Mouse (Mus musculus) heart, embryonic 15.5 days (tissue): ENCODE data around the gene Rhbdd2. TPM values are rescaled to one million over a fixed set of nuclear protein-coding genes. Genes with fewer than 3 reads are reported as not detected.

Experiments
- ATAC-seq: fragments of 200-750 bp; cut with Nextera tagmentation; replicated peaks from 2 replicates; pipeline ENCODE4 v1.8.0; 2017; ENCODE audit warnings: low read depth, moderate TSS enrichment; ENCODE audit not compliant: insufficient number of reproducible peaks, insufficient read depth, low FRiP score
- H3K27ac ChIP-seq: fragments of 300-500 bp; sonication (generic); 2 replicates; pipeline ENCODE4 v1.5.1; 2015; ENCODE audit warnings: mild to moderate bottlenecking, inconsistent platforms
- H3K27me3 ChIP-seq: fragments of 300-500 bp; sonication (generic); 2 replicates; pipeline ENCODE4 v1.6.1; 2015; ENCODE audit warnings: inconsistent platforms
- H3K36me3 ChIP-seq: fragments of 300-500 bp; sonication (generic); 2 replicates; pipeline ENCODE4 v1.6.1; 2015; ENCODE audit warnings: mild to moderate bottlenecking, inconsistent platforms
- H3K4me1 ChIP-seq: fragments of 300-500 bp; sonication (generic); replicated peaks from 2 replicates; pipeline ENCODE4 v1.6.1; 2015; ENCODE audit warnings: inconsistent platforms
- H3K4me2 ChIP-seq: fragments of 300-500 bp; sonication (generic); 2 replicates; pipeline ENCODE4 v1.6.1; 2015; ENCODE audit warnings: inconsistent platforms, mild to moderate bottlenecking, moderate library complexity
- H3K4me3 ChIP-seq: fragments of 300-500 bp; sonication (generic); 2 replicates; pipeline ENCODE4 v1.5.1; 2015; ENCODE audit warnings: mild to moderate bottlenecking, inconsistent platforms
- H3K9ac ChIP-seq: fragments of 300-500 bp; sonication (generic); 2 replicates; pipeline ENCODE4 v1.6.1; 2015; ENCODE audit warnings: mild to moderate bottlenecking, inconsistent platforms
- H3K9me3 ChIP-seq: fragments of 300-500 bp; sonication (generic); replicated peaks from 2 replicates; pipeline ENCODE4 v1.6.1; 2016; ENCODE audit warnings: inconsistent platforms
- WGBS: fragments of 180-500 bp; shearing (Covaris S2); methylation state at CpG from one replicate; pipeline ENCODE4 v1.1.7; 2015; ENCODE audit warnings: mixed read lengths; 5-methylcytosine and 5-hydroxymethylcytosine counted together
- polyA plus RNA-seq: library from polyadenylated mRNA; unstranded; fragments of >200 nt; fragmentation: Nextera tagmentation; extraction: Ambion mirVana; gene quantifications from 2 replicates; pipeline ENCODE4 v1.2.1, GENCODE M21; 2015

Rhbdd2 gene
- polyA plus RNA-seq, 1 experiment from 2014 or later, result 27.8 TPM

GRCm38 (mm10) chr5:135680967-135681545 is 48.6 kb downstream of the Rhbdd2 start:
- Histone ChIP-seq H3K36me3 (no peaks in the 10 kb centered on the region), H3K9me3 (no peaks in the 10 kb centered on the region), H3K27me3 (no peaks in the 10 kb centered on the region), H3K4me1 (no peaks in the 10 kb centered on the region), H3K27ac (no peak overlapping the region), H3K9ac (no peak overlapping the region), H3K4me2 (no peak overlapping the region), H3K4me3 (no peak overlapping the region)
- no peak for ATAC-seq
- WGBS, result 79% methylated on average over 6 of the region's 6 CpGs

GRCm38 (mm10) chr5:135682009-135682408 is 49.6 kb downstream of the Rhbdd2 start:
- Histone ChIP-seq H3K4me3 (no peak overlapping the region), H3K4me2 (no peak overlapping the region), H3K4me1 (no peaks in the 10 kb centered on the region), H3K36me3 (no peaks in the 10 kb centered on the region), H3K27ac (no peak overlapping the region), H3K27me3 (no peaks in the 10 kb centered on the region), H3K9me3 (no peaks in the 10 kb centered on the region), H3K9ac (no peak overlapping the region)
- ATAC-seq, result no peak
- WGBS, result 84% methylated on average over 5 of the region's 5 CpGs

DNA sequence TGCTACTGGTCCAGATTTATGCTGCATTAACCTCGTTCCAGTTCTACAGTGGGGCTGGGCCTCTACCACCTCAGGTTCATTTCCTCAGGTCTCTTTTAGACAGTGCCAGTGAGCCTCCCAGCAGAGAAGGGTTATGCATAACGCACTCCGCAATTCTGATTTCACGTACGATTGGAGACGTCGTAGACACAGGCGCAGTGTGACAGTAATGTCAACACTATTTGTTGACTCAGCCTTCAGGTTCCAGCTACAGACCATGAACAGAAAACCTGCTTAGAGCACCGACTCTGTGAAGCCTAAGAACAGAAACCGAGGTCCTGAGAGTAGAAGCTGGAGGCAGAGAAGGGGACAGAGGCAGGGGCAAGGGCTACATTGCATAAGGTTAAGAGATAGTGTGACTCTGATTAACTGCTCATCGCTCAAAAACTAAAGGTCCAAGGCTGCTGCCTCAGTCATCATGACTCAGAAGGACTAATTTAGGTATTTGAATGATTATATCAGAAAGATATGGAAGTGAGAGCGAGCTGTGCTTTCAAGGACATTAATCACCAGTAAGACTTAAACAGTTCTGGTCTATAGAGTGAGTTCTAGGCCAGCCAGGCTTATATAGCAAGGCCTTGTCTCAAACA is 50.6 kb downstream of the Rhbdd2 start:
- Histone ChIP-seq H3K4me2 (no peak overlapping the region), H3K4me3 (no peak overlapping the region), H3K27ac (no peak overlapping the region), H3K36me3 (no peaks in the 10 kb centered on the region), H3K27me3 (no peaks in the 10 kb centered on the region), H3K9me3 (no peaks in the 10 kb centered on the region), H3K4me1 (peaks cover 3% of the 10 kb centered on the region), H3K9ac (no peak overlapping the region)
- WGBS, result 69% methylated on average over 12 of the region's 12 CpGs
- no peak for ATAC-seq

DNA sequence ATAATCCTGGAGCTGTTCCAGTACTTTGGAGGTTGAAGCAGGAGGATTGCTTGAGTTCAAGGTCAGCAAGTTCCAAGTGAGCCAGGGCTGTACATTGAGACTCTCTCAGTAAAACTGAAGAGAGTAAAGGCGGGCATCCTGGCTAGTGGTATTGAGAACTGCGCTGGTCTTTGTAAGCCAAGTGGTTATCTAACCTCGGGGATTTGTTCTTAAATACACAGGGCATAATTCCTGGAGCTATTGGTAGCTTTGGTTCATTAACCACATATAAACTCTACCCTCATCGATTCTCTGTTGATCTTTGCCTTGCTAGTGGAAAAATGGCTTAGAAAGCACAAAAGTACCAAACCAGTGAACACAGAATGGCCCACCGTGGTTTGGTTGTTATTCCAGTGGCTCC is 58.0 kb downstream of the Rhbdd2 start:
- H3K4me1 ChIP-seq, result peaks cover 29% of the 10 kb centered on the region
- peak overlapping the region; percentile 85 for H3K4me3 ChIP-seq
- no peaks in the 10 kb centered on the region for H3K9me3 ChIP-seq
- 85% methylated on average over 5 of the region's 5 CpGs for WGBS
- H3K4me2 ChIP-seq, result peak overlapping the region; percentile 91
- no peak overlapping the region for H3K27ac ChIP-seq
- peak overlapping the region; percentile 83; the same call in 1 of the 2 replicates for H3K9ac ChIP-seq
- no peak for ATAC-seq
- H3K27me3 ChIP-seq, result no peaks in the 10 kb centered on the region
- no peaks in the 10 kb centered on the region for H3K36me3 ChIP-seq

DNA sequence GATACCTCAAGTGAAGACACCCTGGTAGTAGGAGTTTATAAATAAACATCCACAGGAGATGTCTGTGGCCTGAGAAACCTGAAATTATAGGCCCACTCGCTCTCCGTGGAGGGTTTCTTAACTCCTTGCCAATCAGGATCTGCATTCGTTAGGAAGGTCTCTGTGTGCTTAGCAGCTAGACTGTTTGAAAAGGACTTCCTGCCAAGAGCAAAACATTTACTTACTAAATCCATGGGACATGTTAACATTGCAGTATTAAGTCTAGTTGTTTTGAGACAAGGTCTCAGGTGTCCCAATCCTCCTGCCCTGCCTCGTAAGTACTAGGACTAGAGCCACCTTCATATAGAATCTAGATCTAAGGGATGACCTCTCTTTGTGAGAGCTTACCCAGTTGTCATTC is 58.8 kb downstream of the Rhbdd2 start:
- Histone ChIP-seq H3K9me3 (no peaks in the 10 kb centered on the region), H3K4me1 (peaks cover 29% of the 10 kb centered on the region), H3K9ac (no peak overlapping the region), H3K36me3 (no peaks in the 10 kb centered on the region), H3K27ac (no peak overlapping the region), H3K4me3 (no peak overlapping the region), H3K27me3 (no peaks in the 10 kb centered on the region), H3K4me2 (no peak overlapping the region)
- WGBS, result 76% methylated on average over 4 of the region's 4 CpGs
- ATAC-seq, result no peak

DNA sequence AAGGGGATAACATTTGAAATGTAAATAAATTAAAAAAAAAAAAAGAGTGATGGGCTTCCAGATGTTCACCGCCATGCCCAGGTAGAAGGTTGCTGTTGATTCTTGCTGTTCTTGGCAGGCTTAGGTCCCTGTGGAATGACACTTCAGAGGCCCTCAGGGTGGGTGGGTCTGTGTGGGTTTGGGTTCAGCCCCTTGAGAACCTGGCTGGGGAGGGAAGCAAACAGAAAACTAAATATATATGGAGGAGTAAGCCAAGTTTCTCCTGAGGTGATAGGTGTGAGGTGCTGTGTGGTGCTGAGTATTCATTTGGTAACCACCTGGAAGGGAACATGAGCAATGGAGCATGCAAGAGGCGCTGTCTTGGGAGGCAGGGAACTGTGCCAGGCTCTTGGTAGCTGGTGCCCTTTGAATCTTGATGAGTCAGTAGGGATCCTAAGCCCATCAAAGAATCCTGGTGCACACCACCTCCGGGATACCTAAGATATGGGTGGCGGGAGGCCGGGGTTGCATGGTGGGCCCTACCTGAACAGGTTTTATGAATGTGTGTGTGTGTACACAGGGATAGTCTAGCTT is 60.9 kb downstream of the Rhbdd2 start:
- 94% methylated on average over 5 of the region's 5 CpGs for WGBS
- no peak overlapping the region for H3K4me2 ChIP-seq
- no peak overlapping the region for H3K4me3 ChIP-seq
- ATAC-seq, result no peak
- H3K27ac ChIP-seq, result no peak overlapping the region
- peaks cover 27% of the 10 kb centered on the region for H3K4me1 ChIP-seq
- no peaks in the 10 kb centered on the region for H3K27me3 ChIP-seq
- no peaks in the 10 kb centered on the region for H3K9me3 ChIP-seq
- no peak overlapping the region for H3K9ac ChIP-seq
- no peaks in the 10 kb centered on the region for H3K36me3 ChIP-seq

GRCm38 (mm10) chr5:135695277-135695721 is 62.9 kb downstream of the Rhbdd2 start:
- H3K27me3 ChIP-seq, result no peaks in the 10 kb centered on the region
- 67% methylated on average over 7 of the region's 7 CpGs for WGBS

More at GRCm38 (mm10) chr5:135695277-135695721, 62.9 kb downstream of the Rhbdd2 start:
- no peaks in the 10 kb centered on the region for H3K9me3 ChIP-seq
- H3K9ac ChIP-seq, result no peak overlapping the region
- H3K4me1 ChIP-seq, result peaks cover 16% of the 10 kb centered on the region
- no peak overlapping the region for H3K4me2 ChIP-seq
- no peaks in the 10 kb centered on the region; the same call in 1 of the 2 replicates for H3K36me3 ChIP-seq
- ATAC-seq, result no peak
- H3K27ac ChIP-seq, result no peak overlapping the region
- no peak overlapping the region for H3K4me3 ChIP-seq

Other genes starting within 250 kb of the Rhbdd2 start
- 7.0 and 9.5 TPM in 2 replicates for gene Pom121, start 238.1 kb upstream of the Rhbdd2 start, polyA plus RNA-seq
- 20.6 and 25.7 TPM in 2 replicates for gene Hip1, start 87.5 kb upstream of the Rhbdd2 start, polyA plus RNA-seq
- gene Ccl26, start 69.0 kb upstream of the Rhbdd2 start, polyA plus RNA-seq, result not detected in 2 replicates
- 2.0 and 3.0 TPM in 2 replicates for gene Ccl24, start 59.6 kb upstream of the Rhbdd2 start, polyA plus RNA-seq
- 45.0 and 57.2 TPM in 2 replicates for gene Por, start 37.4 kb downstream of the Rhbdd2 start, polyA plus RNA-seq
- 32.9 and 37.1 TPM in 2 replicates for gene Tmem120a, start 111.8 kb downstream of the Rhbdd2 start, polyA plus RNA-seq
- 0.39 and 0.41 TPM in 2 replicates for gene Styxl1, start 145.8 kb downstream of the Rhbdd2 start, polyA plus RNA-seq
- gene Mdh2, start 145.9 kb downstream of the Rhbdd2 start, polyA plus RNA-seq, result 1,014 and 1,128 TPM in 2 replicates
- gene Srrm3, start 174.3 kb downstream of the Rhbdd2 start, polyA plus RNA-seq, result 0.18 and 0.33 TPM in 2 replicates